Mouse (Mus musculus): ENCODE results near the gene Runx1.
A peak's percentile ranks its signal among the peaks of the same experiment; 100 is the strongest.

Runx1 gene

DNA sequence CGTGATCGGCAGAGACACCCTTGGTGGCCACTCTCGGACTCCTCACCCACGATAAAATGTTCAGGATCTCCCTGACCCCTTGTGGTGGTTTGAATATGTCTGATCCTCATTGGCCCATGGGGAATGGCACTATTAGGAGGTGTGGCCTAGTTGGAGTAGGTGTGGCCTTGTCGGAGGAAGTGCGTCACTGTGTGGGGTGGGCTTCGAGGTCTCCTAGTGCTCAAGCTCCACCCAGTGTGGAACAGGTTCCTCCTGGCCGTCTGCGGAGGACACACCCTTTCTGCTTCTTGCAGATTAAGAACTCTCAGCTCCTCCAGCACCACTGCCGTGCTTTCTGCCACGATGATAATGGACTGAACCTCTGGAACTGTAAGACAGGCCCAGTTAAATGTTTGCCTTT, 254.7 kb downstream of the Runx1 start:
- DNase-seq (ENCODE audit: low read depth, low spot score): no peak

DNA sequence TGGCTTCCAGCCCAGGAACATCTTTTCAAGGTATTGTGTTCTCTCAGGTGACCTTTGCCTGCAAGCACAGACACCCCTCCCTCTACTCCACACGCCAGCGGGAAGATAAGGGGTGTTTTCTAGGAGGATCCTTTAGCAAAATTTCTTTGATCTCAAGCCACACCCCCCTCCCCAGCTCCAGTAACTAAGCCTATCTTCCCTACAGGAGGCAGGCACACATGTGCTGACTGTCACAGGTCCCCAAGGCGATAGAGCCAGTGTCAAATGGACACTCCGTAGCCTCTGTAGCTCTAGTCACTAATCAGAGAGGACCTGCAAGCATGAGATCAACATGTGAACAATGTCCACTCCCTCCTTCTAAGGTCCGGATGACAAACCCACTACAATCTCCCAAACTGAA, 259.8 kb downstream of the Runx1 start:
- no peak for DNase-seq (ENCODE audit: low read depth, low spot score)

DNA sequence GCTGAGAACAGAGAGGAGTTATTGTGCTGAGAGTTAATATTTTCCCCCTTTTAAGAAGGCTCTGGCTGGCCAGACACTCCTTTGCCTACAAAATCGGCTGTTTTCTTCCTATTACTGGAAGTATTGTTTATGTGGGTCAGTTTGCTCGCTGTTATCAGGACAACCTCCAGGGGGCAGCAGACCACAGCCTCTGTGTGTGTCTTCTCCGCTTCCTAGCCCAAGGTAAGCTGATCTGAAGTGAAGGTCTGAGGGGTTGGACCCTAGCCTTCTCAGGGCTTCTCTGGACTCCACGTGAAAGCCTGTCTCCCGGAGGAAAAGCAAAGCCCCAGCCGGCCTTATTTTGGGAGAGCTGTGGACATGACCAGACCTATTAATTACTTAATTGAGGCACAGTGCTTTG, 260.2 kb downstream of the Runx1 start:
- DNase-seq (ENCODE audit: low read depth, low spot score): peak; percentile 82

DNA sequence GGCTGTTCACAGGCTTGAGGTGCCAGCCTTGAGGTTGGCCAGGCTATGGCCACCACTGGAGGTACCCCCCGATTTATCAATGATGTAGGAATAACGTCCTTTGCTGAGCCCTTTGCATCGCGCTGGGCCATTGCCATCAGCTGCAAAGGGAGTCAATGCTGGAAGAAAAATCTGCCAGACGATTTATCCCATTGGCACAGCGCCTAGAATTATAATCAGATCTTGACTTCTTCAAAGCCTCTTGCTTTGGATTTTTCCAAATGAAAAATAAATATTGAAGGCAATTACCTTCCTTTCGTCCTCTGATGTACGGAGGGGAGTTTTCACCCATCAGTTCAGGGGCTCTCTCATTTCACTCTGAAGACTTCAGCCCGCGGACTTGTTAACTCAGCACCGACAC, 260.7 kb downstream of the Runx1 start:
- peak; percentile 15 for DNase-seq (ENCODE audit: low read depth, low spot score)

DNA sequence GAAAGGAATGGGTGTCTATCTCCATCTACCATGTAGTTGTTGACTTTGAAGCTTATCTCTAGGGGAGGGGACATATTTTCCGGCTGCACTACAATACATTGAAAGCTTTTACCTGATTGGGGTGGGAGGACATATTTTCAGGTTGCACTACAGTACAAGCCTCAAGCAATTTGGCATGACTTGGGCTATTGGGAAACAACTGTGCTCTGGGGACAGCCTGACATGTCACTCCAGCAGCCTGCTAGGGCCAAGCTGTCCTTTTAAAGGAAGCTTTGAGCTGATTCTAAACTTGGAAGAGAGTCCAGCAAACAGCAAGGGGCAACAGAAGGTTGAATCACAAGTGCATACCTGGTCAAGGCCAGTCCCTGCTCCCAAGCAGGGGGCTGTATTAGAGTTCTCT, 270.9 kb downstream of the Runx1 start:
- no peak for DNase-seq (ENCODE audit: low read depth, low spot score)

DNA sequence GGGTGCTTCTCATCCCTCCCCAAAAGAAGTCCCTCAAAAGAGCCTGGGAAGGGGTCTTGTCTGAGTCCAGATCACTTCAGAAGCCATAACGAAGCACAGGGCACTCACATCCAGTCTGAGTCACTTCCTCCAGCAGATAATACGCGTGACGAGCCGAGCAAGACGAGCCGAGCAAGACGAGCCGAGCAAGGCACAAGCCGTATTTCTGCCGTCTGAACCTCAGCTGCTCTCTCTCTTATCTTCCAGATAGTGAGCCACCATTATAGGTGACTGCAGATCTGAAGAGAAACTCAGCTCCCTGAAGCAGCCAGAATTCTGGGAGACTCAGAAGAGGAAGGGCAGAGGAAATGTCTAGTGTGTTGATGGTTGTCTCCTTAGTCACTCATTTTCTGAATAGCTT, 273.1 kb downstream of the Runx1 start:
- no peak for DNase-seq (ENCODE audit: low read depth, low spot score)

DNA sequence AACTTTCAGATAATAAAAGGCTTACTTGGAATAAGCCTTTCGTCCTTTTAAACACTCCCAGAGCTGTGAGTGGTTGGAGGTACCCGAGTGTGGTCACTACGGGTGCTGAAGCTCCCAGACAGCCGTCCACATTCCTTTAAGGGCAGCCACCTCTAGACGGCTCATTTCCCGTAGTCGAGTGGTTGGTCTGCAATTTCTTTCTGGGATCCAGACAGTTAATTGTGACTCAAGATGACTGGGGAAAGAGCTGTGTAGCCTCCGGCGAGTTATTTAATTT, 273.9 kb downstream of the Runx1 start:
- no peak for DNase-seq (ENCODE audit: low read depth, low spot score)

Data from brain, adult 2 months (tissue).